Mouse (Mus musculus) bone marrow, adult 2 months (tissue): ENCODE data around the gene Tspan31. TPM values are rescaled to one million over a fixed set of nuclear protein-coding genes. Genes with fewer than 3 reads are reported as not detected.

ENCODE experiments used
- H3K27ac ChIP-seq: fragments of 200-500 bp; 2 replicates; pipeline ENCODE4 v1.5.1; 2012; ENCODE audit warnings: low read depth, mild to moderate bottlenecking, control low read depth, inconsistent platforms, low read length; ENCODE audit not compliant: control insufficient read depth, poor library complexity, insufficient read depth
- H3K4me1 ChIP-seq: fragments of 200-500 bp; 2 replicates; pipeline ENCODE4 v1.6.1; 2011; ENCODE audit warnings: low read length; ENCODE audit not compliant: control insufficient read depth, insufficient read depth
- H3K4me3 ChIP-seq: fragments of 200-500 bp; replicated peaks from 2 replicates; pipeline ENCODE3; 2011; ENCODE audit warnings: mild to moderate bottlenecking, low read depth, low read length, control low read depth; ENCODE audit not compliant: control insufficient read depth
- CTCF ChIP-seq: fragments of 200-500 bp; IDR thresholded peaks from 2 replicates; pipeline ENCODE4 v1.5.1; 2011; ENCODE audit warnings: low read length, control low read depth; ENCODE audit not compliant: control insufficient read depth, insufficient read depth
- POLR2A ChIP-seq: fragments of 200-500 bp; IDR thresholded peaks from 2 replicates; pipeline ENCODE4 v1.6.1; 2011; ENCODE audit warnings: low read depth, mild to moderate bottlenecking, control low read depth, low read length, borderline replicate concordance; ENCODE audit not compliant: control insufficient read depth
- WGBS: fragments of 180-500 bp; shearing (Covaris S2); methylation state at CpG from one replicate; pipeline ENCODE4 v1.1.7; 2018; 5-methylcytosine and 5-hydroxymethylcytosine counted together
- polyA plus RNA-seq: library from polyadenylated mRNA; stranded (reverse); fragments of >200 nt; gene quantifications from 2 replicates; pipeline ENCODE4 v1.2.4, GENCODE M21; 2011; ENCODE audit warnings: low replicate concordance; ENCODE audit not compliant: missing spikeins, insufficient read depth, insufficient read length

Tspan31 gene
- polyA plus RNA-seq, 1 experiment = 22.5 TPM

- no peak overlapping the region for H3K27ac ChIP-seq
- 90% methylated on average over 51 of the region's 51 CpGs for WGBS
- TF ChIP-seq CTCF (no peak), POLR2A (no peak)
- no peak overlapping the region for H3K4me3 ChIP-seq
- H3K4me1 ChIP-seq = no peaks in the 10 kb centered on the region
Observed at GRCm38 (mm10) chr10:127091507-127092396, 21.7 kb upstream of the Tspan31 start.

GRCm38 (mm10) chr10:127090560-127091411 lies 20.7 kb upstream of the Tspan31 start:
- Histone ChIP-seq H3K27ac (no peak overlapping the region), H3K4me1 (no peaks in the 10 kb centered on the region), H3K4me3 (no peak overlapping the region)
- TF ChIP-seq CTCF (no peak), POLR2A (0 out of 2 replicates have a peak, but pooled peaks have one; percentile 4)
- WGBS = 90% methylated on average over 57 of the region's 57 CpGs

DNA sequence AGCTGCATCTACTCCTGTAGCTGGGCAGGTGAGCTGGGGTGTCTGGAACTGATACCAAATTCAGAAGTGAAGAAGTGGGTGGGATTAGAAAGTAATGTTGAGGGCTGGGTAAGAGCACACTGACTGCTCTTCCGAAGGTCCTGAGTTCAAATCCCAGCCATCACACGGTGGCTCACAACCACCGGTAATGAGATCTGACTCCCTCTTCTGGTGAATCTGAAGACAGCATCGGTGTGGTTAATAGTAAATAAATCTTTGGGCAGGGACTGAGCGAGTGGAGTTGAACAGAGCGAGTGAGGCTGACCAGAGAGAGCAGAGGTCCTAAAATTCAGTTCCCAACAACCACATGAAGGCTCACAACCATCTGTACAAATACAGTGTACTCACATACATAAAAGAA lies 15.6 kb upstream of the Tspan31 start:
- 84% methylated on average over 6 of the region's 6 CpGs for WGBS
- no peak for TF ChIP-seq CTCF
- no peak for TF ChIP-seq POLR2A
- Histone ChIP-seq H3K4me1 (no peaks in the 10 kb centered on the region), H3K27ac (no peak overlapping the region), H3K4me3 (no peak overlapping the region)

- TF ChIP-seq POLR2A = no peak
- TF ChIP-seq CTCF = no peak
- Histone ChIP-seq H3K27ac (no peak overlapping the region), H3K4me1 (no peaks in the 10 kb centered on the region), H3K4me3 (no peak overlapping the region)
- 91% methylated on average over 9 of the region's 9 CpGs for WGBS
Observed at GRCm38 (mm10) chr10:127085052-127085451, 15.0 kb upstream of the Tspan31 start.

DNA sequence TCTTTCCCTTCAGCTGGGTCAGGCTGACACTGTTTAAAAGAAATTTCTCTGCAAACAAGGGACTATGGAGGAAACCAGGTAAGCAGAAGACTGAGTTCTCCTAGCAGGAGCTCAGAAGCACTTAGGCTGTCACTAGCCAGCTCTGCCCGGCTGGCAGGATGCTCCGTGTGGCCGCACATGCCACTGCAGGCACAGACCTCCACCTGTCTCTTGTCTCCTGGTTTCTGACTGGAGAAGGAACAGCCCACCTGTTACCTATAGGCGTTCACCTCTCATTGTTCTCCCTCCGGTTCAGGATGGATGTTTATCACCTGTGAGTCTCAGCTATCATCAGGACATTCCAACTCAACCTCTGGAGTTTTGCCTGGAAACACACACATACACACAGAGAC lies 13.8 kb upstream of the Tspan31 start:
- 87% methylated on average over 5 of the region's 5 CpGs for WGBS
- Histone ChIP-seq H3K27ac (no peak overlapping the region), H3K4me3 (no peak overlapping the region), H3K4me1 (no peaks in the 10 kb centered on the region)
- TF ChIP-seq CTCF (no peak), POLR2A (no peak)

GRCm38 (mm10) chr10:127083292-127083914 lies 13.3 kb upstream of the Tspan31 start:
- WGBS = 84% methylated on average over 8 of the region's 8 CpGs
- no peak for TF ChIP-seq POLR2A
- no peak for TF ChIP-seq CTCF
- Histone ChIP-seq H3K4me1 (no peaks in the 10 kb centered on the region), H3K27ac (no peak overlapping the region), H3K4me3 (no peak overlapping the region)

GRCm38 (mm10) chr10:127081996-127082620 lies 12.0 kb upstream of the Tspan31 start:
- 69% methylated on average over 8 of the region's 8 CpGs for WGBS
- no peak overlapping the region for H3K4me3 ChIP-seq
- H3K4me1 ChIP-seq = no peaks in the 10 kb centered on the region
- H3K27ac ChIP-seq = no peak overlapping the region
- TF ChIP-seq CTCF (no peak), POLR2A (no peak)
